Mouse (Mus musculus) olfactory bulb, adult 2 months (tissue): Measurements from ENCODE around the gene Megf11.

Experiments used
- CTCF ChIP-seq: fragments of 200-500 bp; IDR thresholded peaks from 2 replicates; pipeline ENCODE4 v1.5.1; 2012; ENCODE audit warnings: low read depth, mild to moderate bottlenecking, low read length, moderate library complexity; ENCODE audit not compliant: insufficient read depth
- POLR2A ChIP-seq: fragments of 200-500 bp; IDR thresholded peaks from 2 replicates; pipeline ENCODE4 v1.6.1; 2012; ENCODE audit warnings: mild to moderate bottlenecking, low read depth, low read length, moderate library complexity; ENCODE audit not compliant: insufficient read depth

DNA sequence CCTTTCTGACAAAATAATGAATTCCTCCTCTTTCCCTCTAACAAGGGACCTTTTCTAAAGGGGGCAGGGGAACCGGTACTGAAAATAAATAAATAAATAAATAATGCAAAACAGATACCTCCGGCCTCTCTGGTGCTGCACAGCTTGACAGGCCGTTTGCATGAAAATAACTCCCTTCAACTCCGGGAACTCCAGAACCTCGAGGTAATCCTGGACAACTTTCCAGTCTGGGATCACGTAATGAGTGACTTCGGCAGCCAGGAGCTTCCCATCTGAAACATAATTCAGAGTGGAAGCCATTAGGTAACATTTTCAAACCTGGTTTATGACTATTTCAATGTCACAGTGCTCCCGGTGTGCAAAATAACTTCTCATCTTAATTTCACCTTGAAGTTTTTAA is 46.1 kb upstream of the Megf11 start:
- no peak for TF ChIP-seq POLR2A
- TF ChIP-seq CTCF = no peak
